Mouse (Mus musculus) MN1 (cell line): ENCODE data around the gene AC141477.1.

ENCODE experiments used
- DNase-seq: peaks from one replicate; pipeline ENCODE4 v3.0.0-alpha.2; 2016; ENCODE audit warnings: low spot score

The AC141477.1 gene

DNA sequence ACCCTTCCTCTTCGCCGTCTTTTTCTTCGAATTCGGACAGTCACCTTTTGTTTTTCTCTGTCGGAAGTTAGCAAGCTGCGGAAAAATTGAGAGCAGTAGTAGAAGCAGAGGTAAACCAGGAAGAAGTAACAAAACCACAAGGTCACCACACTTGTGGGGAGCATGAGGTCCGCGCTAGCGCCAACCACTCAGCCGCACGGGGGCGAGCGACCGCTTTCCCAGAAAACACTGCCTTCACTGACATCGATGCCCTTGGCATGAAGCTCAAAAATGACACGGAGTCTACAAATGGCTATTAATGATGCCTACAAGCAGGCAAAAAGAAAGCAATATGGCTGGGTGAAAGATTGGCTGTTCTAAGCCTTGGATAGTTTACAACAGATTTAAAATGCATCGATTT is at the start of gene AC141477.1:
Gene AC141477.1, minus strand, starts transcription at position 164 of the 400 bp plus-strand sequence.
- no peak for DNase-seq

DNA sequence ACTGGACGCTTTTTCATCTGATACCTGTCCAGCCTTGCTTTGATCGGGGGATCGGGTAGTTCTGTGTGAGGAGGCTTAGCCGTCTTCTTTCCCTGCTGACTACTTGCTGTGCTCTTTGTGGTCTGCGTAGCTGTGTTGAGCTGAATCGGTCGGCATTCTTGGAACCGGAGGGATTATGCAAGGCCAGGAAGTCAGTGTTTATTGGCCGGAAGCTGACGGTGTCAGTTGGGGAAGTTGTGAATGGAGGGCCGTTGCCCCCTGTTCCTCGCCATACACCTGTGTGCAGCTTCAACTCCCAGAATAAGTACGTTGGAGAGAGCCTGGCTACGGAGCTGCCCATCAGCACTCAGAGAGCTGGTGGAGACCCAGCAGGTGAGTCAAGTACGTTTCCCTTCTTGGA is 49.0 kb upstream of the AC141477.1 start:
- DNase-seq: no peak

DNA sequence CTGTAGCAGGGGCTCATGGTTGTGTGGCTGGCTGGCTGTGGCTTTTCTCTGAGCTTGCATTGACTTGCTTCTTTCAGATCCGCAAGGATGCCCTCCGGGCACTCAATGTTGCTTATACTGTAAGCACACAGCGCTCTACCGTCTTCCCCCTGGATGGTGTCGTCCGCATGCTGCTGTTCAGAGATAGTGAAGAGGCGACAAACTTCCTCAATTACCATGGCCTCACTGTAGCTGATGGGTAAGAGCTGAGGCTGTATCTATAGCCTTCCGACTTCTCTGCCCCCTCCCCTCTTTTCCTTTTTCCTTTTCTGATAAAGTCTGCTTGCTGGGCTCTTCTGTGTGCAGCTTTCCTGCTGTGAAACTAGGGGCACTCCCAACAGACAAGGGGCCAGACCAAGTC is 48.0 kb upstream of the AC141477.1 start:
- no peak for DNase-seq

DNA sequence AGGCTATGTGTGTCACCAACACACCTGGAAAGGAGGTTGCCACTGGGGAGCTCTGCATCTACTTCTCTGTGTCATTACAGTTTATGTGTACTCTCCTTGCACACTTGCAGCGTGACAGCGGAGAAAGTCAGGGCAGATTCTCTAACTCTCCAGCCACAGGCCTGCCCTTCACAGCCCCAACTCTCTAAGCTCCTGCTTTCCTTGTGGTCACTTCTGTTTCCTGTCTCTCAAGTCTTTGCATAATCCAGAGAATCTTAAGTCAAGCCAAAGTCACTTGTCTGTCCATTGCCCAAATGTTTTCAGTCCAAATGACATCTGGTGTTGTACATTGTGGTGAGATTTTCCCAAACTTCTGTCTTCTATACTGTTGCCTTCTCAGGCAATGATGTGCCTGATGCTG is 46.1 kb upstream of the AC141477.1 start:
- no peak for DNase-seq

DNA sequence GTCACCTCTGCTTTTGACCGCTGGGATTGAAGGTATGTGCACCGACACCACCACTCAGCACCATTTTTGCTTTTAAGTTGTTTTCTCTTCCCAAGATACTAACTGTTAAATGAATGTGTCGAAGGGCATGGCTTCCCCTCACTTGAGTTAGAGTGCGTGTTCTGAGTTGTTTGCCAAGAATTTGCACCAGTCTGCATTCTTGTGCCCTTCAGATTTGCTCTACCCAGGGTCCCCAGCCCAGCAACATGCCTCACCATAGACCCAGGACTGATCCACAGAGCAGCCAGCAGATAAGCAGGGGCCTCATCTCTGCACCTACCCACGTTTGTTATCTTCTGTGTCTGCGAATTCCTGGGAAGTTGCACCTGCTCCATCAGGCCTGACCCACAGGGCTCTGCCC is 41.2 kb upstream of the AC141477.1 start:
- no peak for DNase-seq

DNA sequence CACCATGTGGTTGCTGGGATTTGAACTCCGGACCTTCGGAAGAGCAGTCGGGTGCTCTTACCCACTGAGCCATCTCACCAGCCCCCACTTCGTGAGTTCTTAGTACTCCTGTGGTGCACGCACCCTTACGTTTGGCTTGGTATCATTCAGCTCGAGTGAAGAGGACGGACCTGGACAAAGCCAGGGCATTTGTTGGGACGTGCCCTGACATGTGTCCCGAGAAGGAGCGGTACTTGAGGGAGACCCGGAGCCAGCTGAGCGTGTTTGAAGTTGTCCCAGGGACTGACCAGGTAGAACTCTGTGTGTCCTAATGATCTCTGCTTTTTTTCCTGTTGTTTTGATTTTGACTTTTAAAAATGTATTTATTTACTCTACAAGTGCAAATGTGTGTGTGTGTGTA is 40.6 kb upstream of the AC141477.1 start:
- DNase-seq: no peak

DNA sequence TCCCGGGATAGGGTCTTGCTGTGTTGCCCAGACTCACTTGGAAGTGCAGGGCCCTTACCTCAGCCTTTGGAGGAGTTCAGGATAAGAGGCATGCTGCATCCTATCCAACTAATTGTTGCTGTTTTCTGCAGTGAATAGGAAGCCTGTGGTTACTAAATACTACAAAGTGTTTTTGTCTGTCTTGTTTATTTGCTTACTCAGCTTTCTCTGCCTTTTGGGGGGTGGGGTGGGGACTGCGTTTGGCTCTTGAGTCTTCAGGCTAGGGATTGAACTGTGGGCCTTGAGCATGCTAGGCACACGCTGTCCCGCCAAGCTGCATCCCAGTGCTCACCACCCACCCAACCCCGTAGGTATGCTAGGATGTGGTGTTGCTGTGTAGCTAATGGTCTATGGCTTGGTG is 33.5 kb upstream of the AC141477.1 start:
- DNase-seq: no peak

DNA sequence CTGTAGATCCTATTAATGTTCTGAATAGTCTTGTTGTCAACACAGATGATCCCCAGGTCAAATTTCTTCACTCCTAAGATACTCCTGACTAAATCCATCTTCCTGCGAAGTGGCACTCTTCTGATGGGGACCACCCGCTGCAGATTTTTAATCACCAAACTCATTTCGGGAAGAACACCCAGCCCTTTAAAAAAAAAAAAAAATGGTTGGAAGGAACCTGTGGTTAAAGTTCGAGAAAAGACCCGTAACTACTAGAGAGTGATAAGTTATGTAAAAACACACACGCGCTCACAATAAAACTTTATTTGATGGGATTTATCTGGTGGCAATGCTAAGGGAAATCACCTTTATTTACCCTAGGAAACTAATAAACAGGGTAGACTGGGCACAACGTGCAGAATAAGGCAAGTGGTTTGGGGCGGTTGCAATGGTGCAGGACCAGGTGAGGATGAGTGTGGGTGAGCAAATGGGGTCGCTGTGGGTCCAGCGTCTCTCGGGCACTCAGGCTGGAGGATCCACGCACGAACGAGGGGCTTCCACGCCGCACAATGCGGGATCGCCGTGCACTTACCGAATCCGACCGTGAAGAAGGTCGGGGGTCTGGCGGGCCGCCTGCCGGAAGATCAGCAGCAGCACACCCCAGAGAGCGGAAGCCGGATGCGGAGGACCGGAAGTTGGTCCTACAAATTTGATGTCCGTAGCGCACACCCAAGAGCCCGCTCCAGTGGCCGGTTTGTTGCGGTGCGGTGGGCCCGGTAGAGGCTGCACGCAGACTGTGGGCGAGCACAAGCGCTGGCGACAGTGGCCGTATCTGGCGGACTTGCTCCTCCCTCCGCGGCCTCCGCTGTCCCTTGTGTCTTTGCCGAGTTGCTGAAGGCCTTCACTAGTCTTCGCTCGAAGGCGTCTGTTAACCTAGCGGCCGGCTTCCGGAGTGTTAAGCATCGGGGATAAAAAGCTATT is 28.2 kb upstream of the AC141477.1 start, which contains the start of the genes Mcm3ap and Ybey:
Gene Mcm3ap, plus strand, starts transcription at position 725 of the 960 bp plus-strand sequence.
Gene Ybey, minus strand, starts transcription at position 912 of the 960 bp plus-strand sequence.
- DNase-seq: peak; percentile 94

DNA sequence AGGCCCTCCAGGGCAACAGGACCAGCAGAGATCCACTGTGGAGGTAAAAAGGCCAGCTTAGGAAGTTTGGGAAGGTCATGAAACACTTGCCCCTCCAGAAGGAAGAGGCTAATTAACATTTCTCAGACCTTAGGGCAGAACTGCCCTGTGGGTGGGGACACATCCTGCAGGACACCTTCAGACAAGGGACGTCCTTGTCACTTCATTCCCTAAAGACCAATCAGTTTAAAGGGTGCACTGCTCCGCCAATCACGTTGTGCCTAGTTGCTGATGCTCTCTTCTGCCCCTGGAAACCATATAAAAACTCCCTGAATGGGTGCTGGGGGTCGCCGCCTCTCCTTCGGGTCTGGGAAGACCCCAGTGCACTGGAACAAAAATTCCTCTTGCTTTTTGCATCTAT is 22.5 kb upstream of the AC141477.1 start:
- no peak for DNase-seq

DNA sequence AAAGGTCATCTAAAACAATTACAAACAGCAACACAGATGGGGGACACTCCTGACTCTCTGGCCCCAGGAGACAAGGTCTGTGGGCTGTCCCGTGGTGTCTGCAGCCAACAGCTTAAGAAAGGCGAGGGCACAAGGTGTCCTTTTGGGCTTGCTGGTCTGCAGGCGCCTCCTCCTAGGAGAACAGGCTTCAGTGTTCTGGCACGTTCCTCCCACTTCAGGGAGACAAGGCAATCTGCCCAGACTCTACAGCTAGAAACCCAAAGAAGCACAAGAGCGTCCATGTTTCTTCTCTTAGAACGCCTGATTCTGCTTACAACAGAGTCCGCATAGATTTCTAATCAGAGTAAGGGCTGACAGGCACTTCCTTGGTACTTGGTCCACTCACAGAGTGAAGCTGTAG is 22.1 kb upstream of the AC141477.1 start:
- no peak for DNase-seq

DNA sequence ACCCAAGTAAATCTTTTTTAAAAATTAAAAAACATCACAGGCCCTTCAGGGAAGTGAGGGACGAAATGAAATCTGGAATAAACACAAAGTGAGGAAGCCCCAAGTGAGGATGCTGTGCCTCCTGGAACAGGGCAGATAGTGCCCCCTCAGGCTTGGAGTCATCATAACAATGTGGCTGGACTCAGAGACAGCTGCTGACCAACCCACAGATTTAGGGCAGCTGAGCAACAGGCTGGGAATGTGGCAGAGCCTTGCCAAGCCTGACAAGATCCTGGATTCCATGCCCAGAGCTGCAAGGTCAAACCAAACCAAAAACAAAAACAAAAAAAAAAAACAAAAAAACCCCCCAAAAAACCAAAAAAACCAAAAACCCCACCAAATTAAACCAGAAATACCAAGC is 21.0 kb upstream of the AC141477.1 start:
- no peak for DNase-seq

DNA sequence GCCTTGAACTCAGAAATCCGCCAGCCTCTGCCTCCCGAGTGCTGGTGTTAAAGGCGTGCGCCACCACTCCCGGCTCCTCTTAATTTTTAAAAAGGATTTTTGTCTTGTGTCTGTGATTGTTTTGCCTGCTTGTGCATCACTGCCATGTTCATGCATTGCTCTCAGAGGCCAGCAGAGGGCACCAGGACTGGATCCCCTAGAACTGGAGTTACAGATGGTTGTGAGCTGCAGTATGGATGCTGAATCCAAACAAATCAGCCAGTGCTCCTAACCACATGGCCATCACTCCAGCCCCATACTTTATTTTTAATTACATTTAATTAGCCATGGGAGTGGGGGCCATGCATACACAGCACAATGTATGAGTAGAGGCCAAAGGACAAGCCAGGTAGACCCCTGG is 15.0 kb upstream of the AC141477.1 start:
- DNase-seq: peak; percentile 53

DNA sequence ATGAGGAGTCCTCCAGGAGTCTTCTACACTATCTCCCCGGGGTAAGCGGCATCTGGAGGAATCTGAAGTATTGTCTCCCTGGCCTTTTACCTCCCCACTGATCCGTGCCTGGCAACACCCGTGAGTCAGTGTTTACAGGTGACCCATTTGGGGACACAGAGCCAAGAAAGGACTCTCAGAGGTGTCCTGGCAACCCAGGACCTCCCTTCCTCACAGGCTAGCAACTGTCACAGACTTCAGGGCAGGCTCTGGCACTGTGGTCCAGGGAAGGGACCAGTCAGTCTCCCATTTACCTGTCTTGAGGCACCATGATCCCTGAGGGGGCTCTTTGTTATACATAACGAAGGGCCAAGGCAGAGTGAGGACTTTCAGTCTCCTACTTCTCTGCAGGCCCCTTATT is 8.6 kb upstream of the AC141477.1 start, which contains the start of gene 2610028H24Rik:
Gene 2610028H24Rik, plus strand, starts transcription at position 231 of the 400 bp plus-strand sequence.
- no peak for DNase-seq

DNA sequence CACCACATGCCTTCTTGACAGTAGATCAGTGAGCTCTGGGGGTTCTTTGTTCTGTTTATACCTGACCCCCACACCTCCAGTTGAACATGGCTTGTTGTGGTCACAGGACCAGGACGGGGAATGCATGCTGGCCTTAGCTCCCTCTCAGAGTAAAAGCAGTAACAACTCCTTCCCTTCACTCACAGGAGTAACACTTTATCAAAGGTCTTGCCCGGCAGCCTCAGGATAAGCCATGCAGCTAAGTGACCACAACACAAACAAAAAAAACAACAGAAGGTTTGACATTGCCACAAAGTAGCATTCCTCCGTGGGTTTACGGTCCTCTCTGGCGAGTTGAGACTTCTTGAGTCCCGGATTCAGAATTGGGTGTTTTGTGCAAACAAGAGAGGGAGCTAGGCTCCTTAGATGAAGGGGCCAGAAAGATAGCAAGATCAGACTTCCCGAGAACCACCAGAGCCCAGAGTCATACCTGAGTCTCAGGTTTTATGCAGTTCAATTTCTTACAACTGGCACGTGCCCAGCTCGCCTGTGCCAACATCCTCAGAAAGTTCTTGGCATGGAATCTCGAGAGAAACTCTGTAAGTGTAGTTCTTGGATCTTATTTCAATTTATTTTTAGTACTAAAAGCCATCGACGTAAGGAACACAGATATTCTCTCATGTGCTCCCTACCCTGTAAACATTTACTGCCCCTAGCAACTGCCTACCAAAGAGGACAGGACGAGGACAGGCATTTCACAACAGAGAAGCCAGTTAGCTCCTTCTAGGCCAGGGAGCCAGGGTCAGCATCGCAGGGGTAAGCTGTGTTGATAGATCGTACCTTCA is 7.4 kb upstream of the AC141477.1 start:
- DNase-seq: no peak

DNA sequence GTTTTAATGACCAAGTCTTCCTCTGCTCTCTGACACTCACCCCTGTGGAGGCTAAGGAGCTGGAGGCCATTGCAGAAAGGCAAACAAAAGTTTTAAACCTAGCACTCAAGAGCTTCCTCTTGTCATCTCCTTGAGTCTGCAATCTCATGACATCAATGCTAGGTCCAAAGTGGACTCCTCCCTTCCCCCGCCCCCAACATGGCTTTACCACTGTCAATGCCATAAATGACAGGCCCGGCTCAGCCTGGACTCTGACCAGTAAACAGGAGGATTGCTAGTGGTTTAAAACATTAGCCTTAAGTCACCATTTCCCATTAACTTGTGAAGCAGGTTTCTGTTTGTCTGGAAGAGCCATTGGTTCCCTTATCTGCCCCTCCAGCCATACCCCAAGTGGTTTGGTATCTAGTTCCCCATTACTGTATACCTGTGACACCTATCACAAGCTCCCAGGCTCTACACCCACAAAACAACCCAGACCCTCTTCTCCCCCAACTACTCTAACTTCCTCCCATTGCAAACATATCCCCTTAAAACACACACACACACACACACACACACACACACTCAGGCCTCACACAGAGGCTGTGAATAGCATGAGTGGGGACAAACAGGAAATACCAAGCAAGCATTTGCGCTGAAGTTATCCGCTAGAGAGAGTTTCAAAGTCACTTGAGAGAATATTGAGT is 5.9 kb upstream of the AC141477.1 start:
- DNase-seq: no peak

DNA sequence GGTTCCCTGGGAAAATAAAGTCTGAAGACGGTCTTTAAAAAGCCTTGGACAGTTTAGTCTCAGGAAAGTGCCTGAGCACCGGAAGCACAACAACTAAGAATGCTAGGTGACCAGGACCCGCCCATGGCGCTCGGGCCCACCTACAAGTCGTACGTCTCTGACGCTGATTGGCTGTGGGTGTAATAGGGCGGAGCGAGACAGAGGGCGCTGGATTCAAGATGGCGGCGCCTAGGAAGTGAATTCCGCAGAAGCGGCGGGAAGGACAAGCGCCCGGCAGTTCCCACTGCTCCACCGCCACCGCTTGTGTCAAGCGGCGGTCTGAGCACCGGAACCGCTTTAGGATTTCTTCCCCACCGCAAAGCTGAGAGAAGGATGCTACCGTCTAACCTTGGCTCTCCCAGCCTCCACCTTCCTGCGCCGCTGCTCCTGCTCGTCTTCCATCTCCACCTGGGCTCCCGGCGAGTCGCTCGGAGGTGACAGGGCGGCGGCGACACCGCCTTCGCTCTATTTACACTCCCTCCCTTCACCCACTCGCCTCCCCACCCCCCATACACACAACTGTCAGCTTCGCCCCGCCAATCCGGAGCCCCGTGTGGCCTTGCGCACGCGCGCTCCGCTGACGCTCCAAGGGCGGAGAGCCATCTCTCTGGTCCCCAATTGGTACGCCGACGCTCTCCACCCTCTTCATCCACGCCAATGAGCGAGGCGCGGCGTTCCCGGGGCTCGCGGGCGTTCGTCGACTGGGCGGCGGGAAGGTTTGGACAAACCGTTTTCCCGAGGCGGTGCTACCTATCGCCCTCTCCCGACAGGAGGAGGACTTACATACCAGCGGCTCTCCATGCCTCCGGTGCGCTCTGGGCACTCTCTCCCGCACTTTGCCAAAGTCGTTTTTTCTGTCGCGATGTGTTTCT is 2.2 kb upstream of the AC141477.1 start, which contains the start of gene Pcnt:
Gene Pcnt, minus strand, starts transcription at position 609 of the 911 bp plus-strand sequence.
- DNase-seq: peak; percentile 98

DNA sequence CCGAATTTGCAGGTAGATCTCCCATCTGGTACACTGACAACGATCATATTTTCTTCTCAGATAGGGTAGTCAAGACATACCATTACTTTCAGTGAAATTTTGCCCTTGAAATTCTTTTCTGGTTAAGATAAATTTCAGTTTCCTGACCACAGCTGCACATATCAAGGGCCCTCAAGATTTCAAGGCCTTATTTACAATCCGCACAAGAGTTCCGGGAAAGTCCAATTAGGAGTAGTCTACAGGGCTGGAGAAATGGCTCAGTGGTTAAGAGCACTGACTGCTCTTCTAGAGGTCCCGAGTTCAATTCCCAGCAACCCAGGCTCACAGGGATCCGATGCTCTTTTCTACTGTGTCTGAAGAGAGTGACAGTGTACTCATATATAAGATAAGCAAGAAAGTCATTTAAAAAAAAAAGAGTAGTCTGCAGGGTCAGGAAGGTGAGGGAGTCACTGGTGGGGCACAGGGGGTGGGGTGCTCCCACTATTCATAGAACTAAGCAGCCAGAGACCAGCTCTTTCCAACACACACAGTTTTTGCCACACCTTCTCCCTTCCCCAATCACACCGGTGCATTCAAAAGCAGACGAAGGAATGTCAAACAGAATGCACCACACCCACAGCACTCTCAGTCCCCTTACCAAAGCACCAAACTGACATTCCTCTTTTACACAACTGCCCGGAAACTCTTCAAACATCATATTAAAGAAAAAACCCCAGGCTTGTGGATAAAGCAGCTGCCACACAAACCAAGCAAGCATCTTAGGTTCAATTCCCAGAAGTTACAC is 945 bp downstream of the AC141477.1 start:
- no peak for DNase-seq

DNA sequence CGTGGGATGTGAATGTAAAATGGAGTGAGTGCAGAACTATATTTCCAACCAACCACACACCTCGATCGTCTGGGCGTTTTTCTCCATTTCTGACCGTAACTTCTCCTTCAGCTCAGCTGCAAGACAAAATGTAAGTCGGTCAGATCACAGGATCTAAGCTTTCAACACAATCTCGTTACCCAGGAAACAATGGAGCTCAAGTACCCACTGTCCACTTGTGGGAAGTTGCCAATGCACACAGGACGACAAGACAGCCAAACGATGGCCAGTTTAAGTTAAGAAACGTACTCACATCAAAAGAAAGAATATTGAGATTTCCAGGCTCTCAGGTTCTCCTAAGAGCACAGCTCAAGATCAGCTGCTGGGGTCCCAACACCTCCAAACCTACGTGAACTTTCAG is 6.3 kb downstream of the AC141477.1 start:
- DNase-seq: no peak

DNA sequence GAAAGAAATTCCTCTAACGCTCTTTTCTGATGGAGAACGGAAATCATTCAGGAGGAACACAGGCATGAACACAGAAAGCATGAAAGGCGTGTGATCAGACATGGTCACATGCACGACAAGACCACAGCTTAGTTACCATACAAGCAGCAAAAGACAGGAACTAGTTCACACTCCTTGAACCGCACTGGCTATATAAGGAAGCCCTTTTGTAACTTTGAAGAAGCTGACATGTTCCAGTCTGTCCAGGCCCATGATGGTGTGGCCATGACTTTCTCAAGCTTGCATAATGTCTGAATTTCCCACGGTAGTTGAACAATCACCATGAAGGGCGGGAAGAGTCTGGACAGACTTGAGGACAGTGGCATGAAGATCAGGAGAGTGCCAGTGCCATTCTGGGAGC is 14.6 kb downstream of the AC141477.1 start:
- no peak for DNase-seq

DNA sequence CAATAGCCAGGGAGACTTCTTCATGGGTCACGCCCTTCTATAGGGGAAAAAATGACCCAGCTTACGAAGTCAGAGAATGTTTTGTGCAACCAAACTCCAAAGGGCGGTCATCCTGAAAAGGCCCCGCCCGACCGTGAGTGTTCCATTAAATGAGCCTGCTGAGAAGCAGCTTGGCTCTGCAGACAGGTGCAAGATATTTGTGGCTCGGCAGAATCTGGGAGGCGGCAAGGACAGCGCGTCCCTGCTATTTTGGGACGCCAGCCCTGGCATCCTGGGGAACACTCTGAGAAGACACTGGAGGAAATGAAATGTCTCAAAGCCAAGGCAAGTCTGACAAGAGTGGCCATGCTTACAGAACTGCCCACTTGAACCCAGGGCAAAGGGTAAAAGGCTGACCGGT is 23.4 kb downstream of the AC141477.1 start:
- no peak for DNase-seq
